Mouse (Mus musculus): ENCODE measurements around the gene Tjap1. TPM values are rescaled to one million over a fixed set of nuclear protein-coding genes. Genes with fewer than 3 reads are reported as not detected.

The Tjap1 gene
- polyA plus RNA-seq, 1 experiment, result 45.2 TPM

DNA sequence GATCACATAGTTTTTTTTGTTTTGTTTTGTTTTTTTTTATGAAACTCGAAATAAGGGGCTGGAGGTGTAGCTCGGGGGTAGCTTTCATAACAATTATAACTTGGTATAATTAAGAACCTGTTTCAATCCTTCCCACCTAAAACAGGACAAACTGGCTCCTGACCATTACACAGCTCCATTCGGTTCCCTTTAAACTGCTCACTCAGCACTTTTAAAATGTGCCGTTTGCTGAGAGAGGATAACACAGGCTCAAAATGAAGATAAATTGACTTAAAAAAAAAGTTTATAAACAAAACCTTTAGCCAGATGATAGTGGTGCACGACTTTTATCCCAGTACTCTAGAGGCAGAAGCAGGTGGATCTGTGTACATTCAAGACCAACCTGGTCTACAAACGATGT is 2.6 kb upstream of the Tjap1 start:
- no peak for DNase-seq
- Histone ChIP-seq H3K4me1 (ENCODE audit: control insufficient read depth, insufficient read depth, low read length) (no peaks in the 10 kb centered on the region; the same call in 1 of the 2 replicates), H3K4me3 (replicated peaks; ENCODE audit: extremely low read depth, low read depth, low read length) (no peak overlapping the region)
- TF ChIP-seq POLR2A (IDR thresholded peaks at IDR 0.05; ENCODE audit: borderline replicate concordance, extremely low read depth, low read depth, low read length), result no peak
- TF ChIP-seq CTCF (IDR thresholded peaks at IDR 0.05; ENCODE audit: insufficient read depth, low read length), result no peak
- WGBS, result 49% methylated on average over 6 of the region's 6 CpGs

DNA sequence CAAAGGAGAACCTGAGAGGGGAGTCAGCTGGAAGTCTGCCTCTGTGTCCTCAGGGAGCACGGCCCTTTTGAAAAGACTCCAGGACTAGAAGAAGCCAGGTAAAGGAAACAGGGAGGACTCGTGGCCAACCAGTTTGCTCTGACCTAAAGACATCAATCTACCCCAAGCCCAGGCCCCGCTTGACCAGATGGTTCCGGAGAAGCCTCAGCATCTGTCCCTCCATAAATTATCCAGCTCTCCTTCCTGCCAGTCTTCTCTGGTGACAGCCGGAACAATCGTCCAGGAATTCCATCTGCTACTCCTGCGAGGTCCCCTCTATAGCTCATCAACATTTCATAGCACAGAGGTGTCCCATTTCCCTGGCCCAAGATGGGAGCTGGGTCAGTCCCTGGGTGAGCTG is 1.8 kb upstream of the Tjap1 start:
- no peak overlapping the region for H3K4me3 ChIP-seq (replicated peaks; ENCODE audit: extremely low read depth, low read depth, low read length)
- TF ChIP-seq CTCF (IDR thresholded peaks at IDR 0.05; ENCODE audit: insufficient read depth, low read length) (no peak), POLR2A (IDR thresholded peaks at IDR 0.05; ENCODE audit: borderline replicate concordance, extremely low read depth, low read depth, low read length) (no peak)
- DNase-seq, result no peak
- WGBS, result 44% methylated on average over 7 of the region's 7 CpGs
- no peaks in the 10 kb centered on the region; the same call in 1 of the 2 replicates for H3K4me1 ChIP-seq (ENCODE audit: control insufficient read depth, insufficient read depth, low read length)

DNA sequence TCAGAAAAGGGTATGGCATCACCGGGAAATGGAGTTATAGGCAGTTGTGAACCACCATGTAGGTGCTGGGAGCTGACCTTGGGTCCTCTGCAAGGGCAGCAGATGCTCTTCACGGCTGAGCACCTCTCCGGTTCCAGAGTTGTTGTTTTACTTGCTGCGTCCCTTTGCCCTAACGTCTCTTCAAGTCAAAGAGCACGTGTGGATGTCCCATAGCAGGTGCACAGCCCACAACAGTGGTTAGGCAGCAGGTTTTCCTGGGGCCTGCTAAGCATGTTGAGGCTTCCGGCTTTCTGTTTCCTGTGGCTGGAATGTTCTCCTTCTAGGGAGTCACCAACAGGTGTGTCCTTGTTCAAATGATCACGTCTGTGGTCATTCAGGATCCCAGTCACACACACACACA is 1.1 kb upstream of the Tjap1 start:
- WGBS, result 84% methylated on average over 8 of the region's 8 CpGs
- no peaks in the 10 kb centered on the region; the same call in 1 of the 2 replicates for H3K4me1 ChIP-seq (ENCODE audit: control insufficient read depth, insufficient read depth, low read length)
- no peak for DNase-seq
- TF ChIP-seq POLR2A (IDR thresholded peaks at IDR 0.05; ENCODE audit: borderline replicate concordance, extremely low read depth, low read depth, low read length), result no peak
- TF ChIP-seq CTCF (IDR thresholded peaks at IDR 0.05; ENCODE audit: insufficient read depth, low read length), result no peak
- H3K4me3 ChIP-seq (replicated peaks; ENCODE audit: extremely low read depth, low read depth, low read length), result no peak overlapping the region

DNA sequence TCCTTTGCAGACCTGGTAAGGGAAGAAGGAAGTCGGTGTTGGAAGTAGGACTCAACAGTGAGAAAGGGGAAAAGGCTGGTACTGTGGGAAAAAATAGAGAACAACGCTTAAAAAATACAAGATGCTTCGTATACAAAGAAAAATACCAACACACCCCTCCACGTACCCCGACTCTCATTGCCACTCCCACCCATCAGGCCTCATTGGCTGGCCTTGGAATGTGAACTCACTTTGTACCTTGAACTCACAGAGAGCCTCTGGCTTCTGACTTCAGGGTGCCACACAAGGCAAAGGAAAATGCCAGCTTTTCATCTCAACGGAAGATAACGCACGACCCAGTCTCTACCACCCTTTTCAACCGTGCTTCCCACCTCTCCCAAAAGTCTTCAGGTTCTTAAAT is 314 bp upstream of the Tjap1 start:
- no peak for TF ChIP-seq CTCF (IDR thresholded peaks at IDR 0.05; ENCODE audit: insufficient read depth, low read length)
- no peak for TF ChIP-seq POLR2A (IDR thresholded peaks at IDR 0.05; ENCODE audit: borderline replicate concordance, extremely low read depth, low read depth, low read length)
- 24% methylated on average over 9 of the region's 9 CpGs for WGBS
- no peak overlapping the region for H3K4me3 ChIP-seq (replicated peaks; ENCODE audit: extremely low read depth, low read depth, low read length)
- H3K4me1 ChIP-seq (ENCODE audit: control insufficient read depth, insufficient read depth, low read length), result no peaks in the 10 kb centered on the region; the same call in 1 of the 2 replicates
- no peak for DNase-seq

DNA sequence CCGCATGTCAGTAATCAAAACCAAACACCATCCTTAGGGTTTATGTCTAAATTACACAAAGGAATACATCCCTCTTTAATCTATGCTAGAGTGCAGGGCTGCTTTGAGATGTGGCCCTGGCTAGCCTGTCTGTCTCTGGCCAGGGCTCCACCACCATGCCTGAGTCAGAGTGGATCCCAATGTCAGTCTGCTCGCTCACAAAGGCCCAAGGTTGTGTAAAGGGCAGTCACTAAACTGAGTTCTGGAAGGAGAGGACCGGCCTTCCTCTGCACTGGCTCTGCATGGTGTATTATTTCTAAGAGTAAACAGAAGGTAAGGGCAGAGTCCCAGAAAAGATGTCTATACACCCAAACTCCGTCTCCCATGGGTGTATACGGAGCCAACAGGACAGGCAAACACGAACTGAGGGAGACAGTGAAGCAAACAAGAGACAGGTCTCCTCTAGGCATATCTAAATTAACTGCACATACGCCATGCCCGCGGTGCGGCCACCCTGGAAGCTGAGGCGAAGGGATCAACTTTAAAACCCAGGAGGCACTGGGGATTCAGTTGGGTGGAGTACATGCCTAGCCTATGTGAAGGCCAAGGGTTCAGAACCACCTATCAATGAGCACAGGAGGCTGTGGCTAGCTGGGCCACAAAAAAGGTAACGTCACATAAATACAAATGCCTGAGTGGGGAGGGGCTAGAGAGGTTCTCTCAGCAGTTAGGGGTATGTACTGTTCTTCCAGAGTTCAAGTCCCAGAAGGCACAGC is 4.6 kb downstream of the Tjap1 start:
- TF ChIP-seq CTCF (IDR thresholded peaks at IDR 0.05; ENCODE audit: insufficient read depth, low read length) (no peak), POLR2A (IDR thresholded peaks at IDR 0.05; ENCODE audit: borderline replicate concordance, extremely low read depth, low read depth, low read length) (no peak)
- DNase-seq, result no peak
- Histone ChIP-seq H3K4me1 (ENCODE audit: control insufficient read depth, insufficient read depth, low read length) (no peaks in the 10 kb centered on the region; the same call in 1 of the 2 replicates), H3K4me3 (replicated peaks; ENCODE audit: extremely low read depth, low read depth, low read length) (no peak overlapping the region)
- WGBS, result 86% methylated on average over 12 of the region's 12 CpGs

DNA sequence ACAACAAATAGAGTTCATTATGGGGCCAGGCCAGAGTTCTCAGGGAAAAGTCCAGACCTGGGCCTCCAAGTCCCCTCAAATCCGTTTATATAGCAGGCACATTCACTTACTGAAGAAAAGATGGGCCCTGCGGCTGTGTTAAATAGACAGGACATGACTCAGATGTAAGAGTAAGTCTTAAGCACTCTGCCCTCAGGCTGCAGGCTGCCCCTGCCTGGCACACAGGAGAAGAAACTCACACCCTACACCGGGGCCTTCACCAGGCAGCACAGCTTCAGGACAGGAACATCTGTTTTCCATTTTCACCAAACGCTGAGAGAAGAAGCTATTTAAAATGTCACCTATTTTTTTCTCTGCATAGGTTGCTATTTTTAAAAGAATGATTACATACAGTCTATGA is 5.2 kb downstream of the Tjap1 start:
- Histone ChIP-seq H3K4me1 (ENCODE audit: control insufficient read depth, insufficient read depth, low read length) (no peaks in the 10 kb centered on the region; the same call in 1 of the 2 replicates), H3K4me3 (replicated peaks; ENCODE audit: extremely low read depth, low read depth, low read length) (no peak overlapping the region)
- no peak for DNase-seq
- TF ChIP-seq POLR2A (IDR thresholded peaks at IDR 0.05; ENCODE audit: borderline replicate concordance, extremely low read depth, low read depth, low read length) (no peak), CTCF (IDR thresholded peaks at IDR 0.05; ENCODE audit: insufficient read depth, low read length) (no peak)
- 65% methylated on average over 4 of the region's 4 CpGs for WGBS

DNA sequence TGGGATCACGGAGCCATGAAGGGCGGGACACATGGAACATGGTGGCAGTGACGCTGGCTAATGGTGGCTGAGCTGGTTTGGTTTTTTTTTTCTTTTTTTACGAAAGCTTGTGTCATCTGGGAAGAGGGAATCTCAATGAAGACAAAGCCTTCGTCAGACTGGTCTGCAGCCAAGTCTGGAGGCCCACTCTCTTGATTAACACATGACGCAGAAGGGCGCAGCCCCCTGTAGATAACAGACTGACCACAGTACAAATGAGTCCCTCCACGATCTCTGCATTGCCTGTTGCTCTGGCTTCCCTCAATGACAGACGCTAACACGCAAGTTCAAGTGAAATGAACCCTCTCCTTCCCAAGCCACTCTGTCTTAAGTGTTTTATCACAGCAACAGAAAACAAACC is 7.3 kb downstream of the Tjap1 start:
- no peak for DNase-seq
- TF ChIP-seq CTCF (IDR thresholded peaks at IDR 0.05; ENCODE audit: insufficient read depth, low read length), result no peak
- no peak for TF ChIP-seq POLR2A (IDR thresholded peaks at IDR 0.05; ENCODE audit: borderline replicate concordance, extremely low read depth, low read depth, low read length)
- 82% methylated on average over 10 of the region's 10 CpGs for WGBS
- Histone ChIP-seq H3K4me3 (replicated peaks; ENCODE audit: extremely low read depth, low read depth, low read length) (no peak overlapping the region), H3K4me1 (ENCODE audit: control insufficient read depth, insufficient read depth, low read length) (no peaks in the 10 kb centered on the region)

DNA sequence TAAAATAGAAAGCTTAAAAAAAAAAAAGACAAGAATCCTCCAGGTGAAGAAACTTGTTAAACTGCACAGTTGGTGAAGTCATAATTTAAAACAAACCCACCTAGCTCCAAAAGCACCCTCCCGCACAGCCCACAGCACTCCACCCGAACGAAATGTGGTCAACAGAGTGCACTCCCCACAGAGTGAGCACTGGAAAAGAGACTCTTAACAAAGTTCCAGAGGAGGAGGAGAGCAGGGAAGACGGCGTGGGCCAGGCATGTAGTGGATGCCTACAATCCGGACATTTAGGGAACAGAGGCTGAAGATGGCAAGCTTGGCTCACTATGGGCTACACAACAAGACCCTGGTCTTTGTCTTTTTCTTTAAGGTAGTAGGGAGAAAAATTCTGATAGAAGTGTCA is 7.8 kb downstream of the Tjap1 start:
- DNase-seq, result no peak
- Histone ChIP-seq H3K4me3 (replicated peaks; ENCODE audit: extremely low read depth, low read depth, low read length) (no peak overlapping the region), H3K4me1 (ENCODE audit: control insufficient read depth, insufficient read depth, low read length) (no peaks in the 10 kb centered on the region)
- TF ChIP-seq CTCF (IDR thresholded peaks at IDR 0.05; ENCODE audit: insufficient read depth, low read length) (no peak), POLR2A (IDR thresholded peaks at IDR 0.05; ENCODE audit: borderline replicate concordance, extremely low read depth, low read depth, low read length) (no peak)
- 79% methylated on average over 6 of the region's 6 CpGs for WGBS

DNA sequence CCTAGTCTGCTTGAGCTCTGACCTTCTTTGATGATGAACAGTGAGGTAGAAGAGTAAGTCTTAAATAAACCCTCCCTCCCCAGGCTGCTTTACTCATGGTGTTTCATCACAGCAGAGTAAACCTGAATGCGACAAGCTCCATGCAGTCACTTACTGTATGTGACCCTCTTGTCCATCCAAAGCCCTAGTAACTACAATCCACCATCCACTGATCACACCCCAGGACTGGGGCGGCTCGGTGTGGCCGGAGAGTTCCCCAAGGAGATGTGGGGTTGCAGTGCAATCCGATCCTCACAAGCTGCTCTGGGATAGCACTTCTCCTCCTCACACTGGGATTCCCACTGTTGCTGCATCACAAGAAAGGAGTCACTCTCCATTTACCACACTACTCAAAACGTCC is 8.4 kb downstream of the Tjap1 start:
- Histone ChIP-seq H3K4me1 (ENCODE audit: control insufficient read depth, insufficient read depth, low read length) (no peaks in the 10 kb centered on the region), H3K4me3 (replicated peaks; ENCODE audit: extremely low read depth, low read depth, low read length) (no peak overlapping the region)
- DNase-seq, result no peak
- WGBS, result 71% methylated on average over 6 of the region's 6 CpGs
- no peak for TF ChIP-seq POLR2A (IDR thresholded peaks at IDR 0.05; ENCODE audit: borderline replicate concordance, extremely low read depth, low read depth, low read length)
- no peak for TF ChIP-seq CTCF (IDR thresholded peaks at IDR 0.05; ENCODE audit: insufficient read depth, low read length)

DNA sequence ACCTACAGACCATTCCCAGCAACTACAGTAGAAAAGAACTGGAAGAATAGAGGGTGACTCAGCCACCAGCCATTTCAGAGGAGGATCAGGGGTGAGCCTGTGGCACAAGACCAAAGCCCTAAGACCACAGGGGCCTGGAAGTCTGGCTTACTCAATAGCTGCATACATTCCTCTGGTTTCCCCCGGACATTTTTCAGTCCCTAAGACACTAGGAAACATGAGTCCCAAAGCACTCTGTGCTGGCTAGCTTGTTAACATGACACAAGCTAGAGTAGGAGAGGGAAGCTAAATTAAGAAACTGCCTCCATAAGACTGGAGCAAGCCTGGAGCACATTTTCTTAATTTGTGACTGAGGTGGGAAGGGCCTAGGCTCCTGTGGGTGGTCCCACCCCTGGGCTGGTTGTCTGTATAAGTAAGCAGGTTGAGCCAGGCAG is 9.0 kb downstream of the Tjap1 start:
- no peaks in the 10 kb centered on the region for H3K4me1 ChIP-seq (ENCODE audit: control insufficient read depth, insufficient read depth, low read length)
- DNase-seq, result no peak

More for the DNA sequence above, 9.0 kb downstream of the Tjap1 start:
- H3K4me3 ChIP-seq (replicated peaks; ENCODE audit: extremely low read depth, low read depth, low read length), result no peak overlapping the region
- 48% methylated on average over 1 of the region's 1 CpGs for WGBS
- TF ChIP-seq CTCF (IDR thresholded peaks at IDR 0.05; ENCODE audit: insufficient read depth, low read length) (no peak), POLR2A (IDR thresholded peaks at IDR 0.05; ENCODE audit: borderline replicate concordance, extremely low read depth, low read depth, low read length) (no peak)

Data from lung, adult 2 months (tissue).